Mouse (Mus musculus) bone marrow macrophage, adult 2 months (primary cell): Measurements from ENCODE around the gene Gm21987.

Experiments used
- CTCF ChIP-seq: IDR thresholded peaks from 2 replicates; pipeline ENCODE4 v1.5.1; 2012; ENCODE audit warnings: low read depth, mild to moderate bottlenecking, low read length, moderate library complexity
- POLR2A ChIP-seq: IDR thresholded peaks from 2 replicates; pipeline ENCODE4 v1.6.1; 2012; ENCODE audit warnings: mild to moderate bottlenecking, low read depth, low read length, borderline replicate concordance

DNA sequence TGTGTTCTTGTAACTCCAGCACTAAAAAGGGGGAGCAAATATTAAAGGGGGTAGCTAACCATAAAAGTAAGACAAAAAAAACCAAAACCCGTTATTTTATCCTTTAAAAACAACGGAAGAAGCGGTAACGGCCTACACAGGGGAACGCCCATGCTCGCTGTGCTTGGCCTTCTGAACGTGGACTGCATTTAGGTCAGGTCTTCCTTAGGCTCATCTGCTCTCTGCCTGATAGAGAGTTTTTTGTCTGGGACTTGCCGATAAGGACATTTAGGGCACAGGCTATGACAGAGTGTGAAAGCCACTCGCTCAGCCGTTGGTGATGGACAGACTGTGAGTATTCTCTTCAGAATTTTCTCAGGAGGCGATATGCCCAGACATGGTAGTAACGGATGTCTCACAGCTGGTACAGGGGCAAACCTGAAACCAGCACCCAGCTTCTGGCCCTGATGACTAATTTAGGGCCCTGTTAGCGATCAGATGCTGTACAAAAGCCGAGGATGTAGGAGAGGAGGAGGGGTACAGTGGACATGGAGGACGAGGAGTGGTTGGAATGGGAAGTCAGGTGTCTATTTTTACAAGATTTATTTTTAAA lies 25.0 kb downstream of the Gm21987 start:
- TF ChIP-seq CTCF (no peak), POLR2A (no peak)
